Mouse (Mus musculus): Measurements from ENCODE around the gene Ttc3.
A peak's percentile ranks its signal among the peaks of the same experiment; 100 is the strongest.

Gene Ttc3

GRCm38 (mm10) chr16:94508769-94509168, 138.4 kb downstream of the Ttc3 start:
- DNase-seq: peak in 1 of 2 experiments; percentile 5

- DNase-seq: peak in 1 of 2 experiments; percentile 32
Measured at GRCm38 (mm10) chr16:94509983-94510382, 139.6 kb downstream of the Ttc3 start.

- no peak for DNase-seq
Measured at GRCm38 (mm10) chr16:94517606-94518005, 147.2 kb downstream of the Ttc3 start.

Measured in kidney, postnatal 25 days (tissue).